ENCODE assay signal across 8 mouse cellular contexts in genomic region chr15:101236878-101237277, GRCm38 (mm10). TPM values are rescaled to one million over a fixed set of nuclear protein-coding genes. Genes with fewer than 3 reads are reported as not detected.
DNase-seq lines count a peak whose midpoint lies in the region; TF ChIP-seq lines count a peak whose summit lies in the region.

No protein-coding gene starts in this region.

- H3K4me3 ChIP-seq in testis, adult 2 months (ENCODE audit: control insufficient read depth, low read depth, low read length), result no peak overlapping the region
- no peak overlapping the region for H3K4me3 ChIP-seq in cortical plate, adult 2 months (ENCODE audit: insufficient read depth, low read length)

- H3K27me3 ChIP-seq in testis, adult 2 months (ENCODE audit: control insufficient read depth, insufficient read depth, low read length), result no peaks in the 10 kb centered on the region

- no peak for TF ChIP-seq POLR2A in testis, adult 2 months (IDR thresholded peaks at IDR 0.05; ENCODE audit: control insufficient read depth, low read depth, low read length)
- no peak for TF ChIP-seq POLR2A in cortical plate, adult 2 months (IDR thresholded peaks at IDR 0.05; ENCODE audit: extremely low read depth, insufficient read depth, low read length)

- H3K27ac ChIP-seq in testis, adult 2 months (ENCODE audit: control insufficient read depth, insufficient read depth, low read depth, low read length), result no peak overlapping the region
- no peak overlapping the region for H3K27ac ChIP-seq in cortical plate, adult 2 months (ENCODE audit: insufficient read depth, low read length)

- peaks cover 12% of the 10 kb centered on the region for H3K4me1 ChIP-seq in testis, adult 2 months (ENCODE audit: control insufficient read depth, insufficient read depth, low read length)
- peaks cover 10% of the 10 kb centered on the region for H3K4me1 ChIP-seq in cortical plate, adult 2 months (ENCODE audit: control insufficient read depth, insufficient read depth, low read length)

- DNase-seq in heart, adult 11 months, result peak; percentile 97
- no peak for DNase-seq in heart, postnatal 25 days (ENCODE audit: low spot score)
- no peak for DNase-seq in testis, postnatal 14 days (ENCODE audit: low spot score)
- peak; percentile 53 to 80 for DNase-seq in kidney, adult 8-10 months
- peak; percentile 68 for DNase-seq in mesoderm, embryonic 11.5 days (ENCODE audit: low read depth, low spot score)
- DNase-seq in frontal cortex, postnatal 36 days (ENCODE audit: low spot score in 2 of 2), result no peak

- intact Hi-C loops in heart, postnatal 25 days (cut with DNase I), result loop anchor here (1.0 kb wide), 1 partner anchor 16 kb away; no protein-coding TSS in a partner anchor

- no peaks in the 10 kb centered on the region for H3K36me3 ChIP-seq in testis, adult 2 months (ENCODE audit: control insufficient read depth, insufficient read depth, low read length)

- peak; percentile 78 for TF ChIP-seq CTCF in testis, adult 2 months (IDR thresholded peaks at IDR 0.05; ENCODE audit: control insufficient read depth, insufficient read depth, insufficient replicate concordance, low read depth, low read length)
- TF ChIP-seq CTCF in cortical plate, adult 2 months (IDR thresholded peaks at IDR 0.05; ENCODE audit: extremely low read depth, insufficient read depth, low read length), result peak; percentile 46; the same call in 1 of the 2 replicates

RNA-seq across cellular contexts. Expression of gene Grasp, which starts 12.9 kb away (rescaled TPM):
- total RNA-seq in heart, postnatal 25 days (2021), result 10 to 100 TPM in 1 of 2 experiments, 1 to 10 TPM in 1; 9.4 to 12.3 TPM
- polyA plus RNA-seq in testis, adult 2 months (2012; rRNA removed), result 1.8 and 1.9 TPM in 2 replicates
- polyA plus RNA-seq in cortical plate, adult 2 months (2012; rRNA removed), result 39.7 and 41.0 TPM in 2 replicates

RNA-seq across cellular contexts. Expression of gene Nr4a1, which starts 17.2 kb away (rescaled TPM):
- total RNA-seq in heart, postnatal 25 days (2021), result 1 to 10 TPM; 5.5 to 6.3 TPM
- 51.4 TPM in 2 replicates for polyA plus RNA-seq in testis, adult 2 months (2012; rRNA removed)
- polyA plus RNA-seq in cortical plate, adult 2 months (2012; rRNA removed), result 76.6 and 103 TPM in 2 replicates

RNA-seq across cellular contexts. Expression of gene Atg101, which starts 47.2 kb away (rescaled TPM):
- 10 to 100 TPM; 21.5 to 25.0 TPM for total RNA-seq in heart, postnatal 25 days (2021)
- 16.4 and 17.5 TPM in 2 replicates for polyA plus RNA-seq in testis, adult 2 months (2012; rRNA removed)
- 55.3 and 56.0 TPM in 2 replicates for polyA plus RNA-seq in cortical plate, adult 2 months (2012; rRNA removed)

RNA-seq across cellular contexts. Expression of gene 6030408B16Rik, which starts 56.1 kb away (rescaled TPM):
- 1 to 10 TPM; 1.3 to 1.5 TPM for total RNA-seq in heart, postnatal 25 days (2021)
- polyA plus RNA-seq in testis, adult 2 months (2012; rRNA removed), result 8.5 and 10.4 TPM in 2 replicates
- 0.13 and 0.23 TPM in 2 replicates for polyA plus RNA-seq in cortical plate, adult 2 months (2012; rRNA removed)

Comparison
In these comparisons a context has a peak if more than half of its experiments do, and no peak if none do; other contexts are left out.
1. DNase-seq: peak in heart, adult 11 months (single experiment), kidney, adult 8-10 months (2 of 2) and mesoderm, embryonic 11.5 days (single experiment); none in heart, postnatal 25 days (single experiment), testis, postnatal 14 days (single experiment) and frontal cortex, postnatal 36 days (0 of 2).
2. RNA of gene Grasp, which starts 12.9 kb away (polyA plus RNA-seq): 39.7 to 41.0 TPM in cortical plate, adult 2 months; 1.8 to 1.9 TPM in testis, adult 2 months; every median in the first group is over 10 times any median in the second.